Mouse (Mus musculus): ENCODE results near the gene Fkbp7.

DNA sequence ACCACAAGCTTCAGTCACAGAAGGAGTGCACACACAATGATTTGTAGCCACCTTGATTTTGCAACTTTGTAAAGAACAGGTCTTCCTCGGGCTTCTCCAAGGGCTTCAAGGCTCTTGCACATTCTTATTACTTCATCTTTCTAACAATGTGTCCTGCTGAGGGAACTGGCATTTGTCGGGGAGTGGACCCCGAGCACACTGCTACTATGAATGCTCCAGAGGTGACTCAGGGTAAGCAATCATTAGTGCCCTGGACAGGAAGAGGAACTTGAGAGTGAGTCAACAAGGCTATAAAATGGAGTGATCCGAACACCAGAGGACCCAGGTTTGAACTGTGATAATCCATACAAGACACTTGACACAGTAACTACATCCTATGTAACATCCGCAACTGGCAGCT, 52.7 kb downstream of the Fkbp7 start:
- TF ChIP-seq CTCF (IDR thresholded peaks at IDR 0.05; ENCODE audit: borderline replicate concordance, control insufficient read depth, extremely low read depth, insufficient read depth, low read length, poor library complexity) (no peak), POLR2A (IDR thresholded peaks at IDR 0.05; ENCODE audit: control insufficient read depth, extremely low read depth, insufficient read depth, low read length, poor library complexity) (no peak)

Measured in thymus, adult 2 months (tissue).